Mouse (Mus musculus) frontal cortex, adult 2 months (tissue): ENCODE results near the gene Kcnj12. TPM values are rescaled to one million over a fixed set of nuclear protein-coding genes. Genes with fewer than 3 reads are reported as not detected.

Source experiments
- DNase-seq, 2 experiments: peaks; one replicate each; pipeline ENCODE4 v3.0.0; 2022; ENCODE audit warnings: low spot score in 1 of 2; ENCODE audit errors: extremely low spot score in 1 of 2
- polyA plus RNA-seq: library from polyadenylated mRNA; depleted of rRNA; stranded (reverse); fragments of >200 nt; gene quantifications from 2 replicates; pipeline ENCODE4 v1.2.3, GENCODE M21; 2012

Gene Kcnj12
- polyA plus RNA-seq, 1 experiment: 17.8 TPM

DNA sequence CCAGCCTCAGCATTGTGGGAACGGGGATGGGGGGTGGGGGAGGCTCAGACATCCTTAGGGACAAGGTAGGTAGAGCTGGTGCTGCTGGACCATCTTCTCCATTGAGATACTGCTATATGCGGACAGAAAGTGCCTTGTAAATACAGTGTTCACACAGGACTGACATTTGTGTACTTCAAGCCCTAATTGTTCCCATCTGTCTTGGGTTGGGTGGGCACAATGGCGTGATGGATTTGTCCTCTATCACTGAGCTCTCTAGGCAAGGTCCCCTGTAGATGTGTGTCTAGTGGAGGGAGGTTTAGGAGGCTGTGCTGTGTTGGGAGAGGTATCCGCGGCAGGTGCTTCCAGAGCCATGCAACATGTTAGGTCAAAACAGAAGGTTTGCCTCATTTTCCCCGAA lies 2.0 kb downstream of the Kcnj12 start:
- DNase-seq: no peak

DNA sequence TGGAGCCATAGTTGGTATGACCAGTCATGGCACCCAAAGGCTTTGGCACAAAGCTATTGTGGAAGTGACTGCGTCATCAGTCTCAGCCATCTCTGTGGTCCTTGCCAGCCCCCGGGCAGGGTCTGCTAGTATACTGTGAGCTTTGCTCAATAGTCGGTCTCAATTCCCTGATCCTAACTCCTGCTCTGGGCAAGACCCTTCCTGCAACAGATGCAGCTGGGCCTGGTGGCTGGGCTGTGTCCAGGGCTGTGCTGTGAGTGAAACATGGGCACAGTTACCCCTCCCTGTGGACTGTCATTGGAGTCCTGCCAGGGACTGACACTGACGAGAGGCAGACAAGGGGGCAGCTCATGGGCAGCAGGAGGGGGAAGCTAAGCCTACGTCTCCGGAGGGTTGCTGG lies 2.6 kb downstream of the Kcnj12 start:
- DNase-seq: no peak

DNA sequence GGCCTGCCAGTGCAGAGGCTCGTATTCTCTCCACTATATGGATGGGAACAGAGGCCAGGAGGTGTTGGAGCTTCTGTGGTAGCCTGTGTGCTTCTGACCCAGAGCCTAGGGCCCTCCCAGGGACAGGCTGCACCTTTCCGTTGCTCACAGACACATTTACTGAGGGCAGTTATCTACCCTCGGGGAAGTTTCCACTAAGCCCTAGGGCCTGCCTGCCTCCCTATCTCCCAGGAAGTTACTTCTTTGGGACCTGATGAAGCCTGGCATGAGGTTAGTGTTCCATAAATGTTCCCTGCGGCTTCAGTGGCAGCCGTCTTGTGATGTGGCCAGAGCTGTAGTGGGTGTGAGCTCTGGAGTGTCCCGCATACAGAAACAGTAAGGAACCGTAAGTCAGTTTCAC lies 3.2 kb downstream of the Kcnj12 start:
- DNase-seq: no peak

DNA sequence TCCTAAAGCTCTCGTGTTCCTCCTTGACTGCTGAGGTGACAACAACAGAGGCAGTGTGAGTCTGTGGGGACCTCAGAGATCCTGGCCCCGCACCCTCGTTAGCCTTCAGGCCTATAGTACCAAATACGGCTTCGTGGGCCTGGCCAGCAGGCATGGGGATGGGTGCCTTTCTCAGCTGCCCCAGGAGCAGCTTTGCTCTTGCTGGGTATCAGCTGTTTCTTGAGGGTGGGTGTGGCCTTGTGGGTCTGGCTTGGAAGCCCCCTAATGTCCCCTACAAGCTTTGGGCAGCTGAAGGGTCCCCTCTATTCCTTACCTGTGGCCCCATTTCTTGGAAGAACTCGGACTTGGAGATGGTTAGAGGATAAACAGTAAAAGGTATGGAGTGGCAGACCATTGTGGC lies 4.0 kb downstream of the Kcnj12 start:
- DNase-seq: no peak

DNA sequence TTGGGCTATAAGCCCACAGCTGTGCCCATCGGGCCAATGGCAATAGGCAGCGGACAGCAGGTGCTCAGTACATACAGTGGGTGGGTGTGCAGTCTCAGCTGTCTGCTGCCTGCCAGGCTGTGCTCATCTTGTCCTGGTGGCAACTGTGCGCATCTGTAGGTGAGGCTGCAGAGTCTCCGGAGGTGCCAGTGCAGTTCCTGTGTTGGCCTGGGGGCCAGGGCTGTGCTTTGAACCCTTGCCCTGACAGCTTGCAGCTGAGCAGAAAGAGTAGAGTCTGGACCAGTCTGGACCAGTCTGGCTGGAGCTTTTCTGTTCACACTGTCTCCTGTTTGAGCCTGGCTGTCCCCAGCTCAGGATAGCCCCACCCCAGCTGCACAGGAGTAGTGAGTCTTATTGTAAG lies 4.8 kb downstream of the Kcnj12 start:
- DNase-seq: no peak

DNA sequence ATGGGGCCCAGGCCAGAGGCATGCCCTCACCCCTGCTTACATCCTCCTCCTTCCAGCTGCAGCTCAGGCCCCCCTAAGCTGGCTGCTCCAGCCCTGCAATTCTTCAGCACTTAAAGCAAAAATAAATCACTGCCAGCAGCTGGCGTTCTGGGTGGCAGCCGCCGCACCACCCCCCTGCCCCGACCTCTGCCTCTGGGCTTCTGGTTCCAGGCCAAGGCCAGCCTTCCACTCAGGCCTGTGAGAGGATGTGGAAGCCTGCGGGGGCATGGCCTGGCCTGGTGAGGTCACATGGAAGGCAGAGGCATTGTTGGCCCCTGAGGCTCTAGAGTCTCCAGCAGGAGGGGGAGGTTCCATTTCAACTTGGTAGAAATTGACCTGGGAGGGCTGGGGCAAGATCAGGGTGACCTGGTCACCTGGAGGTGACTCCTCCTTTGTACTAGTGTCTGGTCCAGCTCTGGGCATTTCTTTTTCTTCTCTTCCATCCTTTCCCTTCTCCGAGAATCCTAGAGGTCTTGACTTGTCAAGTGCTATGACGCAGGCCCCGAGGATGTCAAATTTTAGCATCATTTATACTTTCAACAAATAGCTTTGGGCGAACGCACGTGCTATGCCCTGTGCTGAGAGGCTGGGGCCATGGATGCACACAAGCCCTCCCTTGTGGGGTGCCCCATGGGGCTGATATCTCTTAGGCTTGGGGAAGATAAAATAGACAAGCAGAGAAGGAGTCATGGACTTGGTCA lies 6.0 kb downstream of the Kcnj12 start:
- no peak for DNase-seq

DNA sequence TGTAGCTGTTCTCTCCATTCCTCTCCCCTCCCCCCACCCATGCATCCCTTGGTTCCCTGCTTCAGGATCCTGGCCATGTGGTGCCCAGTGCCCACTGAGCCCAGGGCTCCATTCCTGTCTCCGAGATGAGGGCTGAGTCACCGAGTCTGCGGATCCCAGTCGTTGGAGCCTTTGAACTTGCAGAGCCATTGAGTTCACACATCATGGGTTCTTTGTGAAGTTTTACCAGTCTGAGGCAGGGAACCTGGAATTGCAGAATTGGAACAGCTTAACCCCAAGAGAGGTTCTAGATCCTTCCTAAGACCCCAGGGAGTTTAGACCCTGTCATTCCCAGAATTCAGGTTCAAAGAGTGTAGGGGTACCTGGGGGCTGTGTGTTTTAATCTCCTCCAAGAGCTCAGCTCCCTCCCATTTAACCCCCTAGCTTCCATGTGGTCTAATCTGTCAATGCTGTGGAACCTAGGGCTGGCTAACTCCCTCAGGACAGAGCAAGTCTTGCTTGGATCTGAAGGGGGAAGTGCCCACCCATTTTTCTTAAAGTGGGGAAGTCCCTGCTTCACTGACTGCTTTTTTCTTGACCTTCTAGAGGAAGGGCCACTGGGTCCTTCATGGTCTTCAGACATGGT lies 6.9 kb downstream of the Kcnj12 start:
- no peak for DNase-seq

DNA sequence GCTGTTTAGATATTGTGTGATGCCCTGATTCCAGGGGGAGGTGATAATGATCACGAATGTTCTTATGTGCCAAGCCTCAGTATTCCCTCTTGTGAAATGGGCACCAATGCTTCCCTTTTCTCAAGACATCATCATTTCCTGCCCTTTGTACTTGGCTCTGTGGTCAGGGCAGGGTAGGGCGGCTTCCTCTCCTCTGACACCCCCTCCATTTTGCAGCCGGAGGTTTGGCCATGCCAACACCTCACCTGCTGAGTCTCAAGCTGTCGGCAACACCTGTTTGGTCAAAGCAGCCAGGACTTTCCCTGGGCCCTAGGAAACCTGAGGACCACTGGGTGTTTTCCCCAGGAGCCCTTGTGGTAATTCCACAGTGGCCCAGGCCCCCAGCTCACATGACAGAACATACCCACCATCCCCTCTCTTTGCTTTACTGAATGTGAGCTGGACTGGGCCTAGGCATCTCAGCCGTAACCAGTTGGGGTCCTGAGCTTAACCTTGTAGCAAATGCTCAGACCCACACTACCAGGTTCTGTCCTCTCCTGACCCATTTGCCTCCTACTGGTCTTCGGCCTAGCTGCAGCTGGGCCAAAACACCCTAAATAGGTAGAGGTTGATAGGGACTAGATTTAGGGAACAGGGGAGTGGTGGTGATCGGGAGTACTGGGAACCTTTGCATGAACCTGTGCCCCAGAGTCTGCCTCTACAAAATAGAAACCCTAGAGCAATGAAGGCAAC lies 7.7 kb downstream of the Kcnj12 start:
- no peak for DNase-seq

DNA sequence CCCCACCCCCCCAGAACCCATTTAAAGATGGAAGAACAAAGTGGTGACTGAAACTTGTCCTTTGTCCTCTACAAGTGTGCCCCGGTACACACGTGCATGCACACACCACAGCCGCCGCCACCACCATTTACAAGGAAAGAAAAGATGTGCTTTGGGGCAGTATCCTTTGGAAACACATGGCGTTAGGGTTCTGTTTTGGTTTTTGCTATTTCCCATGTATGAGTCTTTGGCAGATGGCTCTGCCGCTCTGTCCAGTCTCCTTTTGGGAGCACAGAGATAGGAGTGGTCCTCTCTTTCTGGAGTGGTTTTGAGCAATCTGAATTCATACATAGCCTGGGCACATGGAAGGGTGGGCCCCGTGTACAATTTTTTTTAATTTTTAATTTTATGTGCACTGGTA lies 8.8 kb downstream of the Kcnj12 start:
- no peak for DNase-seq

DNA sequence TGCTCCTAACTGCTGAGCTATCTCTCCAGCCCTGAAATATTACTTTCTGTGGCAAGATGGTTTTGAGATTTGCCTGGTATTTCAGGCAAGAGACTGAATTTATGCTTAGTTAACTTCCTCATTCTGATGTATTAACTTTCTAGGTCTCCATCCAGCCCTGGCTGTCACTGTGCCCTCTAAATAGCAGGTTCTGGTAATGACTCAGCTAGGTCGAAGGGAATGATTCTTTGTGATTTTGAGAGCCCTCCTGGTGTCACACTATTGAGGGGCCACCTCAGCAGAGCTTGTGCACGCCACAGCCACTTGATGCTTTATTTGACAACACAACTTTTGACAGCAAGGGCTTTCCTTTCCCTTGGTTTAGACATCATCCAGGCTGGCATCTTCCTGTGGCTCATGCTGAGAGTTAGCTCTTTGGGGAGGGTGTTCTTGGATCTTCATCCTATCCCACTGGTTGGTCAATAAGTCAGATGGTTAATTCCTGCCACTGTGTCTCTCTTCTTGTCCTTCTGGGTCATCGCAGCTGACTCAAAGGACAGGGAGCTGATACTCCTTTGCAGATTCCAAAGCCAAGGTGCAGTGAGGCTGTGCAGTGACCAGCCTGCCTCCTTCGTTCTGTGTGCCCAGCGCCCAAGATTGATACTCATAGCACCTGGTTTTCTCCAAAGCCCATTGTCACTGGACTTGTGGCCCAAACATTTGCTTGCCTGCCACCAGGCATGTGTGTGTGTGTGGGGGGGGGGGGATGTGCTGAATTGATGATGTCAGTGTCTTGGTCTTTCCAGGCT lies 9.5 kb downstream of the Kcnj12 start:
- DNase-seq: no peak

DNA sequence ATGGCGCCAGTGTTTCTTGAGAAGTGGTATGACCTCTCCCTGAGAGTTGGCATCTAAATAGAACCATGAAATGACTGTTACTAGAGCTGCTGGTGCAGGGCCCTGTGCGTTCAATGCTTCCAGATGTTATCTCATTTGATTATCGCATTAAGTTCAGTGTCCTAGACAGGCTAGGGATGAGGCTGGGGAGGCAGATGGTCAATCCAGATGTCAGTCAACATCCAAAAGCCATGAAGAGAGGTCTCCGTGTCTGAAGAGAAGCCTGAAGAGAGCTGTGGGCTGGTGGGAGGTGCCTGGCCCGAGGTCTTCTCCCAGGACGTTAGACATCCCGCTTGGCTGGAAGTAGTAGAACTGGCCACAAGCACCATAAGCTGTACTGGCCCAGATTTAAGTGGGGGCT lies 10.1 kb downstream of the Kcnj12 start:
- DNase-seq: no peak

DNA sequence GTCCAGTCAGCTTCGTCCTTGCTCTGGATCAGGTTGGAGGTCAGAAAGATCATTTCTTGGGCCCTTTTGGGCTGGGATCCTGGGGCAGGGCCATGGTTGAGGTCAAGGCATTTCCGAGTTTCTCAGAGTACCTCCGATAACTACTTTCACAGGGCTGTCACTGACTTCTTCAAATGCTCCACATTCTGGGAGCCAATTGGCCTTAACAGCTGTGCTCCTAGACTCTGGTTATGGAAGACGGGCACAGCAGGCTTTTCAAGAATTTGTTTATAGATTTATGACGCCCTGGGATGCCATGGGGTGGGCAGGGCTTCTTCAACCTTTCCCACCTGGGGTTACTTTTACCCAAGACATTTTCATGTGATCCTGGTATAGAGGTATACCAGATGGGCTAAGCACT lies 10.8 kb downstream of the Kcnj12 start:
- DNase-seq: no peak

DNA sequence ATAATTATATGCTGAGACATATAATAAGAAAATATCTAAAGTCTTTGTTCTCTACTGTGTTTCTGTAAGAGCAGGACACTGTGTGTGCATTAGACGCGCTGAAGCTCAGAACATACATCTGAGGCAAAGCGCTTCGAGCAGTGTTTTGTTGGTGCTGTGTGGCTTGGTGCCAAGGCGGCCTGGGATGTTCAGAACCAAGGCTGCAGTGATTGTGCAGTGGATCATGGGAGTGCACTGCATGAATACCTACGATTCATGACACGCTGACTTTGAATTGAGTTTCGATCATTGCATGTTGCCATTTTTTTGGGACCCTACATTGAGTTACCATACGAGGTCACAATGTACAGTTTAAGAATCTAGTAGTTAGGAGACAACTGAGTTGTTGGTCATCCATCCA lies 14.3 kb downstream of the Kcnj12 start:
- DNase-seq: no peak

DNA sequence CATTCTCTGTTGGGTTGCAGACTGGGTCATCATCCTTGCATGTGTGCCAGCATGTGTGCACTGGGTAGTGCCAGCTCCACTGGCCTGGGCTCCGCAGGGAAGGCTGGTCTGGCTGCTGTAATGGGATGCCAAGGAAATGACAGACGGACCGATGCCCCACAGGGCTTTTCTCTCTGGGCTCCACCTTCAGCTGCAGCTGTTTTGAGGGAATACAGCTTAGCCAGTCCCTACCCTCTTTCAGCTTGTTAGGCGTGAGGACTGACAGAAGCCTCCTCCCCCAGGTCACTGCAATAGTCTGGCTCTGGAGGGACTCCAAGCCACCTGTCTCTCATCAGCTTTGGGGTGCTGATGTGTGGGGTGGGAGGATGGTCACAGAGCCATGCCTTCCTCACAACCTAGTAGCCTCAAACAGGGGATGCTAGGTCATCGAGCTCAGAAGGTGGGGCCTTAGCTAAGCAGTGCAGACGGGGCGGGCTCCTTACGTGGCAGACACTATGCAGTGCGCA lies 16.0 kb downstream of the Kcnj12 start:
- no peak for DNase-seq

DNA sequence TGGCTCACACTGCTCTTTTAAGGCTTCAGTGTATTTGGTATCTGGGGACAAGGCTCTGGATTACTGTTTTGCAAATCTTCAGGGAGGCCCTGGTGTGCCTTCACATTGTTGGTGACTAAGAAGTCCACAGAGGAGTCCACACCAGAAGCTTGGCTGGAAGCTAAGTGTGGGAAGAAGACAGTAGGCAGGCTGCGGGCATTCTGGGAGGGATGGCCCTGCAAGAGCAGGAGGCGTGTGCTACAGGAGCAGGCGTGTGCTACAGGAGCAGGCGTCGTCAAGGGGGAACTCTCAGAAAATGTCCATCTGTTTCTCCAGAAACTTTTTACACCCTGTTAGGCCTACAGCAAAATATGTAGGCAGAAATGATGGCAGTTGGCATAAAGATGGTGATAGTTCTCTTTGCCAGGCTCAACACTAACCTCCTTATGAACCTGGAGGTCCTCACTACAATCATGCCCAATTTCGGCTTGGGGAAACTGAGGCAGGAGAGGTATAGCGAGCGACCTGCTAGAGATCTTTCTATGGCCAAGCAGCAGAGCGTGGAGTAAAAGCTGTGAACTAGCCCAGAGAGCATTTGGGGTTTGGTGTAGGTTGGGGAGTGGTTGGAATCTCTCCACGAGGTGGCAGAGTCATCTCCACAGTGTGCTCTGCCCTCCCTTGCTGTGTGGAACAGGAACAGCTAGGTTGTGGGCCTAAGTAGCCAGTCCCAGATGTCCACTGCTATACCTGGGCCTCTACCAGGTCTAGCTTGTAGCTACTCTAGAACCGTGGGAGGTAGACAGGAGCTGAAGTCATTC lies 18.7 kb downstream of the Kcnj12 start:
- peak; percentile 57 to 72 for DNase-seq

DNA sequence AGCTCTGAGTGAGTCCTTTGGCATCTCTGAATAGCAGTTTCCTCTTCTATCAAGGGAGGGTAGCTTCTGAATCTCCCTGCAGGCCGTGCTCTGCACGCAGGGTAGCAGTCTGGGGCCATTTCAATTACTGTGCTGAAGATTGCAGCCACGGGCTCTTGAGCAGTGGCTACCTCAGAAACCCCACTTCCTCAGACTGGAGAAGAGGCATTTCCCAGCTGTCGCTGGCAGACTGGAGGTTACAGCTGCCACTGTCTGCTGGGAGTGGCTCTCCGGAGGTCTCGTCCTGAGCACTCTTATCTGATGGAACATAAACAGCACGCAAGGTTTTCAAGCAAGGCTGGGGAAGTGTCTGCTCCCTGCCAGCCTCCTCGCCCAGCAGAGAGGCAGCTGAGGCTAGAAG lies 20.2 kb downstream of the Kcnj12 start:
- no peak for DNase-seq

DNA sequence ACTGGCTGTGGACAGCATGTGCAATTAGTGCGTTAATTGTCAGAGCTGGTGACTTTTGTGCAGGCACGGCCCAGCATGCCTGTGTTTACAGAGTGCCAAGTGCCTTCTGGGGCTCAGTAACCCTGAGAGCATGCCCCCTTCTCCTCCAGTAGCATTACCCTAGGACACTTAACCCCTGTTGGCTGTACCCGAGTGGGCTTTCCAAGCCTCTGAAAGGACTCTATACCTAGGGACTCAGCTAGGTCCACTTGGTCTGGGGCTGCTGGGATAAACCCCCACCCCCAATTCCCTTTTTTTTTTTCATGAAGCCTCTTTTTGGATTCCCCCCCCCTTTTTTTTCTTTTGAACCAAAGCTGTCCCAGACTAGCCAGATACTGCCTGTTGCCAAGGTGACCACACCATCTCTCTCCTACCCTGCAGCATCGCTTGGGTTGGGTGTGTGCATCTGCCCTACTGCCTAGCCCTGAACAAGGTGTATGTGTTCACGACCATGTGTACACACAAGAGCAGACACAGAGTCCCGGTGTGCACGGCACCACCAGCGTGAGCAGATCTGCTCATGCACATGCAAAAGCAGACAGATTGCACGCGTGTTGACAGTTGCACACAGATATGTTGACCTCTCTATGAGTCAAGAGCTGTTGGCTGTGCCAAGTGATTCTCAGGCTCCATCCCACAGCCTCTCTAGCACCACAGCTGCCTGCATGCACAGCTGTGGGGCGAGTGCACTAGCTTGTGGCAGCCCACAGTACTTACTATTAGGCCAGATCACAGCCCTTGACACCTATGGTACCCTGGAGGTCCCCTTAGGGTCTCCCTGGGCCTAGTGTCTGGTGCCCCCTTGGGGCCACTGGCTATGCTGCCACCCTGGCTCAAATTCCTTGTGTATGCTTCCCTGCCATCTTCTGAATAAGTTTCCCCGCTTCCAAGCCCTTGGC lies 21.0 kb downstream of the Kcnj12 start:
- no peak for DNase-seq

DNA sequence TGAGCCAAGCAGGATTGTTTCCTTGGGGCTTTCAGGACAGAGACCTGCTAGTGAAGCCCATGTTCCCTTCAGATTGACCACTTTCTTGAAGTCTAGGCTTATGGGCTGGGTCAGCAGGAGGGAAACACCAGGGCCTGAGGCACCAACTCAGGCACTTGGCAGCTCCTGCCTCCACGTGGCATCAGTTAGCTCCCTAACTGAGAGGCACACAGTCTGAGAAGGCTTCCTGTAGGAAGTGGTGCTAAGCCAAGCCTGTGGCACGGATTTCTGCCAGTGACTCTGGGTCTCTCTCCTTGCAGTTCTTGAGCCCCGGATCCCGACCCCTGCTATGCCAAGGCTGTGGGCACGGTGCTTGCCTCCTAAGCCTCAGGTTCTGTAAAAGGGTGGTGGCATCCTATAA lies 22.4 kb downstream of the Kcnj12 start:
- DNase-seq: no peak

DNA sequence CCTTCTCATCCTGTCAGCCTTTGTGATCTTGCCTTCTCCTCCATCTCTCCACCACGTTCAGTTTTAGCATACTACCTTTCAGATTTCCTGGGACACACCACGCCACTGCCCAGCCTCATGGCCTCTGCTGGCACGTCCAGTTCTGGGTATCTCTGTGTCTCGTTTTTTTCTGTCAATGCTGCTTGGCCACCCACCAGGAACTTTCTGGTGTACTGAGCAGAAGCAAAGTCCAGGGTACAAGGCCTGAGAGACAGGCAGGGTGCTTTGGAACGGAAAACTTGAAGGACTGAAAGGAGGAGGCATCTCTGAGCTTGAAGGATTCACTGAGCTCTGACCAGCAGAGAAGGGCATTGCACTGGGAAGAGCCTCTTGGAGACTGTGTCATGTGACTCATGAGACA lies 25.1 kb downstream of the Kcnj12 start:
- DNase-seq: no peak
